Mouse (Mus musculus): ENCODE data around the gene Cdk18.

DNA sequence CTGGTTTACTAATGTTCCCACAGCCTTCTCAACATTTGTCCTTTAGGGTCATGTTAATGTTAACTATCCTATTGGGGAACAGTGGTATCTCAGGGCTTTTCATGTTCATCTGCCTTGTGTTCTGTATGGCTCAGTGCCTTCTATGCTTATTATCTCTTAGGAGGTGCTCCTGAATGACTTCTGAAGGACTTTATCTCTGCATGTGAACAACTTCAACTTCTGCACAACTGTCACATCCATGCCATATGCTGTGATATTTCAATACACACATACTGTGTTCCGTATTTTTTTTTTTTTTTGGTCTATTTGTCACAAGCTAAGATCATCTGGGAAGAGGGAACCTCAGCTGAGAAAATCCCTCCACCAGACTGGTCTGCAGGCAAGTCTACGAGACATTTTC lies 61.1 kb downstream of the Cdk18 start:
- TF ChIP-seq CTCF (IDR thresholded peaks at IDR 0.05; ENCODE audit: extremely low read depth, insufficient read length, insufficient replicate concordance, low read depth, low read length), result no peak
- TF ChIP-seq POLR2A (IDR thresholded peaks at IDR 0.05; ENCODE audit: low read depth, low read length), result no peak
